Mouse (Mus musculus) adrenal gland, adult 2 months (tissue): ENCODE data around the gene Cnot4. TPM values are rescaled to one million over a fixed set of nuclear protein-coding genes. Genes with fewer than 3 reads are reported as not detected.
"Not testable (repeated sequence)": the region's sequence is repeated elsewhere in the genome, so short reads cannot be mapped to it uniquely, and the experiment has no call there.

ENCODE experiments used
- DNase-seq: peaks from one replicate; pipeline ENCODE4 v3.0.0; 2021
- long read RNA-seq: library from polyadenylated mRNA; stranded (forward); transcript quantifications from one replicate; pipeline ENCODE4 v2.0.0, GENCODE M21; 2021
- polyA plus RNA-seq: library from polyadenylated mRNA; depleted of rRNA; stranded (reverse); fragments of >200 nt; gene quantifications from 2 replicates; pipeline ENCODE4 v1.2.3, GENCODE M21; 2012; rRNA removed
- total RNA-seq, 2 experiments: library from RNA; stranded (reverse); gene quantifications; 2 replicates each; pipeline ENCODE4 v1.2.3; 2021

The Cnot4 gene
- total RNA-seq (10 to 100 TPM; 19.8 to 35.4 TPM), polyA plus RNA-seq (5.3 TPM in 2 replicates)
- long read RNA-seq, partial matches to known transcripts, result 0 of 1 reads
- long read RNA-seq, other reads (novel, unspliced or antisense), result 0 of 1 reads

DNA sequence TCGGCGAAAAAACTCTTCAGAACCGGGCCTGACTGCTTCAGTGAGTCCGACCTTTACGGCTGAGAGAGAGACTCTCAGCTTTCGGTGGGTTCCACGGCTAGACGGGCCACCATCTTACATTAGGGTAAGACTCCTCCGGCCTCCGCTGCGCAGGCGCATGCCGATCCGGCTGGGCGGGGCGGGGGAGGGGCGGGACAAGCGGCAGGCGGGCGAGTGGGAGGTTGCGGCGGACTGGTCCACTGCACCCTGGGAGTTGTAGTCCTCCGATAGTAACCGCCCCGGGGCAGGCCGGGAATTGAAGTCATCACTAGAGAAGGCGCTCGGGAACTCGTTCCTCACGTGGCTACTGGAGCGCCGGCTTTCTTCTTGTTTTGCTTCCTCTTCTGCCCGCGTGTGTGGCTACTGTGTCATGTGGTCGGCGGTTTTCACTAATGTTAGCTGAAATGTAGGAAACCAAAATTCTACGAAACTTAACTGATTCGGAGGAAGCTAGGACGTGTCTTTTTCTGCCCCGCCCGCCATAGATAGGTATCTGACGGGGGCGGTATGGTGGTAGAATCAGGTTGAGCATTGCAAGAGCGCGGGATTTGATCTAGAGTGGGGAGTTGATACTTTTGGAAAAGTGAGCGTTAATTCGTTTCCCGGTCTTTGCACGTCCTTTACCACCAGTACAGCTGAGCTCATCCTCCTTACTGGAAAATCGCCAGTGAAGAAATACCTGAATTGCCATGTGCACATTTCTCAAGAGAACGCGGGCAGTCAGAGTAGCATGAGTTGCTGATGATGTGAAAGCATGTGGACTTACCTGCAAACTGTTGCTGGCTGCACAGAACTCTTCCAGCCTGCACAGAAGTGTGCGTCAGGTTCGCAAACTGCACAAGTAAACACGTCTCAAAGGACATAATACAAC lies at the start of gene Cnot4:
Gene Cnot4 (minus strand): TSS at position 146 of the 910 bp plus-strand sequence.
- peak; percentile 99 for DNase-seq

DNA sequence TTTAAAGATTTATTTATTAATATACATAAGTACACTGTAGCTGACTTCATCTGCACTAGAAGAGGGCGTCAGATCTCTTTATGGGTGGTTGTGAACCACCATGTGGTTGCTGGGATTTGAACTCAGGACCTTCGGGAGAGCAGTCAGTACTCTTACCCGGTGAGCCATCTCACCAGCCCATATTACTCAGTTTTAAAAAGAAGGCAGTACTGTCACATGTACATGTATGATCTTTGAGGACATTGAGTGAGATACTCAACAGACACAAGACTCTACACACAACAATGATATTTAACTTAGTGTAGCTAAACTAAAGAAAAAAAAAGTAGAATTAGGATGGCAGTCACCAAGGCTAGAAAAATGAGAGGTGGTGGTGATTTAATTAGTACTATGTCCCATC lies 45.8 kb upstream of the Cnot4 start:
- DNase-seq, result not testable (repeated sequence)

- no peak for DNase-seq
These were observed 44.2 kb upstream of the Cnot4 start for GRCm38 (mm10) chr6:35177650-35178272.

GRCm38 (mm10) chr6:35176979-35177649 lies 43.6 kb upstream of the Cnot4 start, which contains the start of gene Nup205:
Gene Nup205, plus strand, starts transcription at chr6:35177421.
- DNase-seq, result peak; percentile 93

- DNase-seq, result no peak
These were observed 39.7 kb upstream of the Cnot4 start for GRCm38 (mm10) chr6:35173181-35173580.

- not testable (repeated sequence) for DNase-seq
These were observed 38.5 kb upstream of the Cnot4 start for GRCm38 (mm10) chr6:35172028-35172427.

DNA sequence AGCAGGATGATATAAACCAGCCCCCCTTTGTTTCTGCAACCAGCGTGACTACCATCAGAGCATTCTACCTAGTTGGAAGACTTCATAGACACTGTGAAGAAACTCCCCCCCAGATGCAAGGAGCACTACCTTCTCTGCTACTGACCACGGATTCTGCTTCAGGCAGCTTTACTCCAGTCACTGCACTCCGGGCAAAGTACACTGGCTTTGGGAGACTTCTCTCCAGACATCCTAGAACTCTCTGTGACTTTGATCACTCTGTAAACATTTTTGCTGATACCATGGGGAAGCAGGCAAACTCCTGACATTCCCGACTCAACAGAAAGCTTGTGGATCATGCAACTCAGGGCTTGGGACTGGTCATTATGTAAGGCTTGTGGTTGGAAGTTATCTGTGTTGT lies 35.7 kb upstream of the Cnot4 start:
- no peak for DNase-seq

DNA sequence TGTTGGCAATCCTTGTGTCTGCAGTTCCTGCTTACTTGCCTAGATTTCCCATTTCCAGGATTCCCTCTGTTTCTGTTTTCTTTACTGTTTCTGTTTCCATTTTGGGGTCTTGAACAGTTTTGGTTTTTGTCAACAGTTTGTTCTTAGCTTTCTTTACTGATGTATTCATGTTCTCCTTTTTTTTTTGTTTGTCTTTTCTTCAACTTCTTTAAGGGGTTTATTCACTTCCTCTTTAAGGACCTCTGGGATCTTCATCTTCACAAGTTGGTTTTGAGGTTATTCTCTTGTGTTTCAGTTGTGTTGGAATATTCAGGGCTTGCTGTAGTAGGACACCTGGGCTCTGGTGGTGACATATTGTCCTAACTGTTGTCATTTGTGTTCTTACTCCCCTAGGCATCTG lies 21.0 kb upstream of the Cnot4 start:
- no peak for DNase-seq

DNA sequence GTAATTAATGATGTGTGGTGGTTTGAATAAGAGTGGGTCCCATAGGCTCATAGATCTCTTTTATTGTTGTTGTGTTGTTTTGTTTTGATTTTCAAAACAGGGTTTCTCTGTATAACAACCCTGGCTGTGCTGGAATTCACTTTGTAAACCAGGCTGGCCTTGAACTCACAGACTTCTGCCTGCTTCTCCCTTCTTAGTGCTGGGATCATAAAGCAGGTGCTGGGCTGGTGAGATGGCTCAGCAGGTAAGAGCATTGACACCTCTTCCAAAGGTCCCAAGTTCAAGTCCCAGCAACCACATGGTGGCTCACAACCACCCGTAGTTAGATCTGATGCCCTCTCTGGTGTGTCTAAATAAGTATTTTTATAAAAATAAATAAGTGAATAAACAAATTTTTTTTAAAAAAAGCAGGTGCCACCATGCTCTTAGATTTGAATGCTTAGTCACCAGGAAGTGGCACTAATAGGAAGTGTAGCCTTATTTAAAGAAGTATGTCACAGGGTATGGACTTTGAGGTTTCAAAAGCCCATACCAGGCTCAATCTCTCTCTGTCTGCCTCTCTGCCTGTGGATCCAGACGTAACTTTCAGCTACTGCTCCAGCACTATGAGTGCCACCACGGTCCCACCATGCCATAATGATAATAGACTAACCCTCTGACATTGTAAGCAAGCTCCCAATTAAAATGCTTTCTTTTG lies 14.3 kb upstream of the Cnot4 start:
- no peak for DNase-seq

DNA sequence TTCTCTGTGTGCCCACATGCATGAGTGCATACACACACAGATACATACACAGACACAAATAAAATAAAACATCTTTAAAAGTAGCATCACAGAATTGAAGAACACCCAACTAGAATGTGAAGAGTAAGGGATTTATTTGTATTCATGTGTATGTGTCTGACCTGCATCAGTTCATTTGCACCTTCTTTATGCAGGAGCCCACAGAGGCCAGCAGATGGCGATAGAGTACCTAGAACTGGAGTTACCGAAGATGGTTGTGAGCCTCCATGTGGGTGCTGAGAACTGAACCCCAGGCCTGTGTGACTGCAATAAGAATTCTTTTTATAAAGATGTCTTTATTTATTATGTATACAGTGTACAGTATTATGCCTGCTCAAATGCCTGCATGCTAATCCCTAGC lies 12.0 kb upstream of the Cnot4 start:
- DNase-seq, result no peak

DNA sequence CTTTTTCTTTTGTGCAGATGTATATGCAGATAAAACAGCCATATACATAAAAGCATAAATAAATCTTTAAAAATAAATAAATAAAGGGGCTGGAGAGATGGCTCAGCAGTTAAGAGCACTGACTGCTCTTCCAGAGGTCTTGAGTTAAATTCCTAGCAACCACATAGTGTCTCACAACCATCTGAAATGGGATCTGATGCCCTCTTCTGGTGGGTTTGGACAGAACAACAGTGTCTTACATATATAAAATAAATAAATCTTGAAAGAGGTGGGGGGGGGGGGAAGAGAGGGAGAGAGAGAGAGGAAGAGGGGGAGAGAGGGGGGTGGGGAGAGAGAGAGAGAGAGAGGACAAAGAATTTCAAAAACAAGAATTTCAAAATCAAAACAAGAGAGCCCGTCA lies 6.8 kb upstream of the Cnot4 start:
- no peak for DNase-seq

DNA sequence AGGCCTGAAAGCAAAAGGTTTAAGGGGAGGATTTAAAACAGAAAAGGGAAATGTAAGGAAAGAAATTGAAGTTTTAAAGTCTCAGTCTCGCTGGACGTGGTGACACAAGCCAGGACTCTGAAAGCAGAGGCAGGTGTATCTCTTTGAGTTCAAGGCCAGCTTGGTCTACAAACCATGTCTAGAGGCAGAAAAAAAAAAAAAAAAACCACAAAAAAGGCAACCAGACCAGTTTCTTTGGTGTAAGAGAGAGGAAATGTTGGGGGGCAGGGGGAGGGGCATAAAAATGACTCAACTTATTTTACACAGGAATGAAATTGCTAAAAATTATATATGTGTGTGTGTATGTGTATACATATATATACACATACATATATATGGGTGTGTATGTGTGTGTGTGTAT lies 1.3 kb upstream of the Cnot4 start:
- no peak for DNase-seq

DNA sequence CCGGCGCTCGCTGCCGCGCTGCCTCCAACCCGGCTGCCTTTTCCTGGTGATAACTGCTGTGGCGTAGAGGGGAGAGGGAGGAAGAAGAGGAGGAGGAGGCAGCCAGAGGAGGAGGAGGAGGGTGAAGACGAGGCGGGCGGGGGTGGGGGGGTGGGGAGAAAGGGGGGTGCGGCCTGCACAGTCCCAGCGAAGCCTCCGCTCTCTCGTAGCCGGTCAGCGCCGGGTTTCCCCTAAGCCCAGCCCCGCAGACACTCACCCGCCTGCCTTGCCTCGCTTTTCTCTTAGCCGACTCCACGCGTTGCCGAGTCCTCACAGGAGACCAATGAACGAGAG lies 312 bp downstream of the Cnot4 start:
- DNase-seq, result no peak

DNA sequence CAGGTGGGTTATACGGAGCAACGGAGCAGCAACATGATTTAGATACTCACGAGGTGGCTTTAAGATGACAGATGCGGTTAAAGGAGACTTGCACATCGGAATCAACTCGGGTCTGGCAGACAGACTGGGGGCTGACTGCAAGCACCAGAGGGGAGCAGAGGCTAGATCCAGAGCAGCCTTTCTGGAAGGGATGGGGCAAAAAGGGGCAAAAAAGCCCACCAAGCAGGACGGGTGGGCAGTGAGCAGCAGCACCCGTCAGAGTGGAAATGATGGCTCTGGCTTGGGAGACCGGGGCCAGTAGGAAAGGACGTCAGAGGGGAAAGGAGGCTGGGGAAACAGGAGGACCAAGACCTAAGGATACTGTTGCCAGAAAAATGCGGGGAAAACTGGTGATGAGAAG lies 718 bp downstream of the Cnot4 start:
- DNase-seq, result peak; percentile 32

DNA sequence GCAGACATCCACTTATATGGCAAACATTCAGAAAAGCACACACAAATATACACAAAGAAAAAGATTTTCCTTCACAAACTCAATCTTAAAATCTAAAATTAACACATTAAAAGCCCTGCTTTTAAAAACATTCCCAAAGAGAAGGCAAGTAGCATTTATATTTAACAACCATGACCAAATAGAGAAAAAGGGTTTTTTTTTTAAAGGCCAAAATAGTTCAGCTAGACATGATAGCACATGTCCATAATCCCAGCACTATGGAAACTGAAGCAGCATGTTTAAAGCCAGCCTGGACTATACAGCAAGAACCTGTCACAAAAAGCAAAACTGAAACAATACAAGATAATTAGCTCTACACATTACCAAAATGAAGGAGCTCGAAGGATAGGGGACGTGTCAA lies 11.0 kb downstream of the Cnot4 start:
- no peak for DNase-seq

DNA sequence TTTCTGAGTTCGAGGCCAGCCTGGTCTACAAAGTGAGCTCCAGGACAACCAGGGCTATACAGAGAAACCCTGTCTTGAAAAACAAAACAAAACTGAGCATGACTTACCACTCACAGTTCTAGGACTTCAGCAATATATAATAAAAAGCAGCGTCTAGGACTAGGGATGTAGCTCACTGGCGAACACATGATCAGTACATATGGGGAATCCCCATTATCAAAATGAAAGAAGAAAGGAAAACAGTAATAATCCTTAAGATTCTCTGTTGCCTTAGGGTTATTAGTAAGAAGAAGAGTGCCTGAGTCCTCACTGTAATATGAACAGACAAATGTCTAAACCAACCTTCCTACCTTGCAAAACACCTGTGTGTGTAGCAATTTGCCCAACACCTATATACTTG lies 11.6 kb downstream of the Cnot4 start:
- DNase-seq, result no peak

DNA sequence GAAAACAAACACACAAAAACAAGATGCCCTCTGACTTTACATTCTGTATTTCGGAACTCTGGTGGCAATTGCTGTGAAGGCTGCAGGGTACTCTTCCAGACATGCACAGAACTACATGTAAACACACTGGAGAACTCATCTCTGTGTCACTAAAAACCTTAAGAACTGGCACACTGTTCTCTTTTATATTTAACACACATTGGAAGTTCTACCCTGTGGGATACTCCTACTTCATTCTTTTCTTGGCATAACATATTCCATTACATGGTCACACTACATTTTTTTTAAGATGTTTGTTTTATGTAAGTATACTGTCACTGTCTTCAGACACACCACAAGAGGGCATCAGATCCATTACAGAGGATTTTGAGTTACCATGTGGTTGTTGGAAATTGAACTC lies 31.1 kb downstream of the Cnot4 start:
- no peak for DNase-seq

GRCm38 (mm10) chr6:35084927-35085326 lies 48.6 kb downstream of the Cnot4 start:
- DNase-seq, result no peak

DNA sequence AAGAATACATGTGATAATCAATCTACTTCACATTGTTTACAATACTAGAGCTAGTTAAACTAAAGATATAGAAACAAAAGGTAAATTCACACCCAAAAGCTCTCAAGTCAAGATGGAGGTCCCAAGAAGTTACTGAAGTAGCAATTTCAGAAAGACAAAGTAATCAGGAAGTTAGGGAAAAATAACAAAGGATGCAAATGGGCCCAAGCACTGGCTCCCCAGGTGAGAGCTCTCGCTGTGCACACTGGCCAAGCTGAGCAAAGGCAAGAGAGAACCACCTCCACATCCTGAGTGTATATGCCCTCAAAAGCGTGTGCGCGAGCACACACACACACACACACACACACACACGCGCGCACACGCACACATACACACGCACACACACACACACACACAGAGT lies 58.4 kb downstream of the Cnot4 start:
- no peak for DNase-seq

- DNase-seq, result no peak
These were observed 62.3 kb downstream of the Cnot4 start for GRCm38 (mm10) chr6:35071261-35071660.

DNA sequence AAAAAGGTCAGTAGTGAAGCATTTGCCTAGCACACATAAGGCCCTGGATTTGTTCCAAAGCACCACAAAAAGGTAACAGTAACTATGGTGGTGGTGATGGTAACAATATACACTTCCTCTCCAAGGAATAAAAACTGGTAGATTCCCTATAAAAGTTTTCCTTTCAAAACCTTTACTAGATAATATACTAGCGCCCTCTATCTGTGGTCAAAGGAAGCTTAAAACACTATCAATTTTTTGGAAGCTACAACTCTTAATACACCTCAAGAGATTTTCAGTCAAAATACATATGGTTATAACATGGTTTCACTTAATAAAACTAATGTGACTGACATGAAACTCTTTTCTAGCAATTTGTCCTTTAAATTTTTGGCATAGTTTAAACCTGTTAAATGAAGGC lies 71.1 kb downstream of the Cnot4 start:
- DNase-seq, result no peak

DNA sequence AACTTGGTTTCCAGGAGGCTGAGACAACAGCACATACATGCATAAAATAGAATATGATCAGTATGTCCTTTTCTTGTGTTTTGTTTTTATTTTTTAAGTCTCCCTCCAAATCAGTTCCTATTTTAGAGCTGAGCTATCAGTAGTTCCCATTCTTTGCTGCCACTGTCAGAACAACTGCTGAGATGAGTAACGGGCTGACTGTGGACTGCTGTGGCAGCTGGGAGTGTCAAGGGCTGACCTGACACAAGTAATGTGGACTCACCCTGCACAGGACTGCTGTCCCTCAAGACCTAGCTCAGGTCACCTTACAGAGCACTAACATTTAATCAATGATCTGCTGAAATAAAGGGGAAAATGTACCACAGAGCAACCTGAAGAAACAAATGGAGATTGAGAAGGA lies 90.4 kb downstream of the Cnot4 start:
- no peak for DNase-seq
